Mouse (Mus musculus) megakaryocyte, embryonic 14.5 days (primary cell): ENCODE data around the gene Eea1.

ENCODE experiments used
- FLI1 ChIP-seq: IDR thresholded peaks from 2 replicates; pipeline ENCODE4 v1.6.1; 2012; ENCODE audit warnings: low read length, inconsistent platforms, mixed read lengths
- GATA1 ChIP-seq: IDR thresholded peaks from 3 replicates; pipeline ENCODE4 v1.6.1; 2012; ENCODE audit warnings: mixed read lengths, low read length, inconsistent platforms, borderline replicate concordance

GRCm38 (mm10) chr10:95951346-95951745 is 10.9 kb downstream of the Eea1 start:
- TF ChIP-seq GATA1 (no peak), FLI1 (no peak)
